In the genomic region with DNA sequence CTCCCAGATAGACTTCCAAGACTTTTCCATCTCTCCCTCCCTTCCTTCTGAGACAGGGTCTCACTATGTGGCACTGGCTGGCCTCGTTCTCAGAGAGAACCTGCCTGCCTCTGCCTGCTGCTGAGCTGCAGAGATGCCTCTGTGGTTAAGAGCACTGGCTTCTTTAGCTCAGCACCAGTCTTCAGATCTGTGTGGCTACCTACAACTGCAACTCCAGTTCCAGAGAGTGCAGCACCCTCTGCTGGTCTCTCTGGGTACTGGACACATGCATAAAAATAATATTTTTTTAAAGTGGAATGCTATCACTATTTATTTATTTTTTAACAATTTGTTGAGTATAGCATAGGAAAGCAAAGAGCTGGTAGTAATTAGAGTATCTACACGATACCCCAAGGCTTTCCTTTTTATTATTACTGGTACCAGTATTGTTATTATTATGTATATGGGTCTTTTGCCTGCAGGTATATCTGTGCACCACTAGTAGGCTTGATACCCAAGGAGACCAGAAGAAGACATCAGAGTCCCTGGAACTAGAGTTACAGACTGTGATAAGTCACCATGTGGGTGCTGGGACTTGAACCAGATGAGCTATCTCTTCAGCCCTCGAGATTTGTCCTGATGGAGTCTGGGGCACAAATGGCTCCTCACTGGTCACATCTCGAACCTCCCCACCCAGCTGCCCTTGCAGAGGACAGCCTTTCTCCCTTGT, we compare ENCODE assay signal across 7 mouse cellular contexts. TPM values are rescaled to one million over a fixed set of nuclear protein-coding genes. Genes with fewer than 3 reads are reported as not detected.
DNase-seq lines count a peak whose midpoint lies in the region; ATAC-seq and TF ChIP-seq lines count a peak whose summit lies in the region.

No protein-coding gene starts in this region.

- H3K4me2 ChIP-seq in intestine, embryonic 14.5 days (ENCODE audit: low read length), result no peak overlapping the region
- H3K4me2 ChIP-seq in intestine, embryonic 16.5 days (ENCODE audit: low read depth, low read length), result no peak overlapping the region
- no peak overlapping the region for H3K4me2 ChIP-seq in liver, embryonic 12.5 days

- no peak overlapping the region for H3K4me3 ChIP-seq in intestine, embryonic 14.5 days (ENCODE audit: low read depth, low read length)
- no peak overlapping the region for H3K4me3 ChIP-seq in intestine, embryonic 16.5 days (ENCODE audit: low read length)
- no peak overlapping the region for H3K4me3 ChIP-seq in E14TG2a.4 (replicated peaks; ENCODE audit: low read length)
- H3K4me3 ChIP-seq in cortical plate, adult 2 months (ENCODE audit: insufficient read depth, low read length), result no peak overlapping the region
- H3K4me3 ChIP-seq in liver, embryonic 12.5 days, result no peak overlapping the region

- no peak overlapping the region for H3K9ac ChIP-seq in intestine, embryonic 14.5 days (ENCODE audit: low read length)
- no peak overlapping the region for H3K9ac ChIP-seq in intestine, embryonic 16.5 days (ENCODE audit: low read depth, low read length)
- no peak overlapping the region for H3K9ac ChIP-seq in liver, embryonic 12.5 days

- H3K27ac ChIP-seq in intestine, embryonic 14.5 days (ENCODE audit: low read depth), result no peak overlapping the region
- no peak overlapping the region for H3K27ac ChIP-seq in intestine, embryonic 16.5 days (ENCODE audit: low read length)
- H3K27ac ChIP-seq in cortical plate, adult 2 months (ENCODE audit: insufficient read depth, low read length), result no peak overlapping the region
- no peak overlapping the region for H3K27ac ChIP-seq in liver, embryonic 12.5 days

- TF ChIP-seq POLR2A in cortical plate, adult 2 months (IDR thresholded peaks at IDR 0.05; ENCODE audit: extremely low read depth, insufficient read depth, low read length), result no peak

- WGBS in intestine, embryonic 14.5 days, result 79% methylated on average over 4 of the region's 4 CpGs
- 75% methylated on average over 4 of the region's 4 CpGs for WGBS in intestine, embryonic 16.5 days
- 47% methylated on average over 4 of the region's 4 CpGs for WGBS in liver, embryonic 12.5 days (ENCODE audit: insufficient replicate concordance)

- peak; percentile 71 for DNase-seq in intestine, embryonic 14.5 days (ENCODE audit: low spot score)
- peak; percentile 77 for DNase-seq in A20 (ENCODE audit: low read depth, low spot score)
- DNase-seq in spleen, adult 12 weeks (ENCODE audit: low spot score), result peak; percentile 48

- H3K4me1 ChIP-seq in intestine, embryonic 14.5 days (replicated peaks; ENCODE audit: control insufficient read depth, insufficient read depth, low read length), result 0 out of 2 replicates have a peak, but pooled peaks cover 3% of the 10 kb centered on the region
- no peaks in the 10 kb centered on the region for H3K4me1 ChIP-seq in intestine, embryonic 16.5 days (ENCODE audit: control insufficient read depth, insufficient read depth, low read length)
- peaks cover 38% of the 10 kb centered on the region for H3K4me1 ChIP-seq in E14TG2a.4 (replicated peaks; ENCODE audit: low read depth, low read length)
- no peaks in the 10 kb centered on the region for H3K4me1 ChIP-seq in cortical plate, adult 2 months (ENCODE audit: control insufficient read depth, insufficient read depth, low read length)
- peaks cover 41% of the 10 kb centered on the region for H3K4me1 ChIP-seq in liver, embryonic 12.5 days

- no peaks in the 10 kb centered on the region for H3K9me3 ChIP-seq in intestine, embryonic 14.5 days (ENCODE audit: control insufficient read depth, low read length)
- no peaks in the 10 kb centered on the region for H3K9me3 ChIP-seq in intestine, embryonic 16.5 days (ENCODE audit: control insufficient read depth, low read length)
- no peaks in the 10 kb centered on the region for H3K9me3 ChIP-seq in E14TG2a.4 (ENCODE audit: low read length)
- no peaks in the 10 kb centered on the region for H3K9me3 ChIP-seq in liver, embryonic 12.5 days (replicated peaks)

- TF ChIP-seq CTCF in E14TG2a.4 (conservative IDR thresholded peaks at IDR 0.05; ENCODE audit: low read length), result peak; percentile 90
- peak; percentile 65 for TF ChIP-seq CTCF in cortical plate, adult 2 months (IDR thresholded peaks at IDR 0.05; ENCODE audit: extremely low read depth, insufficient read depth, low read length)

- no peaks in the 10 kb centered on the region for H3K27me3 ChIP-seq in intestine, embryonic 14.5 days (replicated peaks; ENCODE audit: control insufficient read depth, insufficient read depth, low read length)
- H3K27me3 ChIP-seq in intestine, embryonic 16.5 days (replicated peaks; ENCODE audit: control insufficient read depth, insufficient read depth, low read length), result no peaks in the 10 kb centered on the region
- H3K27me3 ChIP-seq in E14TG2a.4 (ENCODE audit: insufficient read depth, low read length), result peaks cover 5% of the 10 kb centered on the region; the same call in 1 of the 2 replicates
- no peaks in the 10 kb centered on the region for H3K27me3 ChIP-seq in liver, embryonic 12.5 days (replicated peaks)

- no peak for ATAC-seq in intestine, embryonic 14.5 days (replicated peaks; ENCODE audit: low FRiP score, low TSS enrichment, low read depth)
- no peak for ATAC-seq in intestine, embryonic 16.5 days
- ATAC-seq in liver, embryonic 12.5 days, result peak; percentile 51; the same call in 1 of the 2 replicates

- H3K36me3 ChIP-seq in intestine, embryonic 14.5 days (ENCODE audit: control insufficient read depth, insufficient read depth, low read length), result no peaks in the 10 kb centered on the region
- H3K36me3 ChIP-seq in intestine, embryonic 16.5 days (ENCODE audit: control insufficient read depth, insufficient read depth, low read length), result no peaks in the 10 kb centered on the region
- no peaks in the 10 kb centered on the region for H3K36me3 ChIP-seq in E14TG2a.4 (ENCODE audit: insufficient read depth, low read length)
- no peaks in the 10 kb centered on the region for H3K36me3 ChIP-seq in liver, embryonic 12.5 days

RNA-seq across cellular contexts. Expression of gene Elf2, which starts 13.0 kb away (rescaled TPM):
- 57.4 and 65.1 TPM in 2 replicates for polyA plus RNA-seq in intestine, embryonic 14.5 days (2014; fragmentation: Nextera tagmentation; extraction: Ambion mirVana)
- polyA plus RNA-seq in intestine, embryonic 16.5 days (2015; fragmentation: Nextera tagmentation; extraction: Ambion mirVana), result 43.4 and 53.5 TPM in 2 replicates
- 25.9 and 26.8 TPM in 2 replicates for polyA plus RNA-seq in cortical plate, adult 2 months (2012; rRNA removed)
- polyA plus RNA-seq in liver, embryonic 12.5 days (2016; fragmentation: Nextera tagmentation; extraction: Ambion mirVana), result 21.8 and 24.6 TPM in 2 replicates

RNA-seq across cellular contexts. Expression of gene Mgarp, which starts 43.1 kb away (rescaled TPM):
- polyA plus RNA-seq in intestine, embryonic 14.5 days (2014; fragmentation: Nextera tagmentation; extraction: Ambion mirVana), result 4.6 and 4.8 TPM in 2 replicates
- polyA plus RNA-seq in intestine, embryonic 16.5 days (2015; fragmentation: Nextera tagmentation; extraction: Ambion mirVana), result 4.0 and 9.6 TPM in 2 replicates
- 0.08 TPM in 1 of 2 replicates, not detected in the other for polyA plus RNA-seq in cortical plate, adult 2 months (2012; rRNA removed)
- 1.3 and 1.7 TPM in 2 replicates for polyA plus RNA-seq in liver, embryonic 12.5 days (2016; fragmentation: Nextera tagmentation; extraction: Ambion mirVana)

RNA-seq across cellular contexts. Expression of gene Ndufc1, which starts 55.3 kb away (rescaled TPM):
- polyA plus RNA-seq in intestine, embryonic 14.5 days (2014; fragmentation: Nextera tagmentation; extraction: Ambion mirVana), result 751 and 824 TPM in 2 replicates
- 906 and 911 TPM in 2 replicates for polyA plus RNA-seq in intestine, embryonic 16.5 days (2015; fragmentation: Nextera tagmentation; extraction: Ambion mirVana)
- 450 and 485 TPM in 2 replicates for polyA plus RNA-seq in cortical plate, adult 2 months (2012; rRNA removed)
- polyA plus RNA-seq in liver, embryonic 12.5 days (2016; fragmentation: Nextera tagmentation; extraction: Ambion mirVana), result 539 and 560 TPM in 2 replicates
